Mouse (Mus musculus) cerebellum, adult 18-20 months (tissue): ENCODE measurements around the gene Uba1y.
"Not testable (repeated sequence)": the region's sequence is repeated elsewhere in the genome, so short reads cannot be mapped to it uniquely, and the experiment has no call there.

Experiments
- DNase-seq, 2 experiments: peaks; one replicate each; pipeline ENCODE4 v3.0.0; 2021

Gene Uba1y

DNA sequence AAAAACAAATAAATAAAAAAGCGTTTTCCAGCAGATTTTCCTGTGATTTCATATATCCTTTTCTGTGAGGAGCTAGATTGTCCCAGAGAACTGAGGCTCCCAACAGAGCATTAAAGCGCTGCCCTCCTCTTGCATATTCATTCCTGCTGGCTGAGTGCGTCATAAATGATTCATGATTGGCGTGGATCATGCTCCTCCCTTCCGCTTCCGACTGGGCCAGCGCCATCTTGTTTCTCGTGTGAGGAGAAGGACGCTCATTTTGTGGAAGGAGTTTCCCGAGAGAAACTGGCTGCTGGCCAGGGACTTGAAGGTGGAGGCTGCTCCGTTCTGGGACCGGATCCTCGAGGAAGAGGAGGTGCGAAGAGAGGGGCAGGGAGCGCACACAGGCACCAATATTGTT lies at the start of gene Uba1y:
TSS of gene Uba1y (plus strand) at position 254 of the 400 bp plus-strand sequence.
- DNase-seq: no peak

DNA sequence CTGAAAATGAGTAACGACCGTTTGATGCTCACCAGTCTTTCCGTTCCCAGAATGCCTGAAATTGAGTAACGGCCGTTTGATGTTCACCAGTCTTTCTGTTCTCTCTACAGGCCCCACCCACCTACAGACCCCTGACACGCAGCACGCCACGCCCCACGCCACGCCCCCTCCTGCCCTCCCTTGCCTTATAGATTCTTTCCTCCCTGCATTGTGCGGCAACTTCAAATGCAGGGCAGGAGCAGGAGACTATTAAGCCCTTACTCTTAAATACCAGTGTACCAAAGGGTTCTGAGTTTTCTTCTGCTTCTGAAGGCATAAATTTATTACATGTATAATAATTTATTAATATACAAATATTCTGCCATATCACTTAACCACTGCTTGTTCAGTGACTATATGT lies 21.1 kb upstream of the Uba1y start, which contains the start of gene Zfy1:
TSS of gene Zfy1 (minus strand) at position 101 of the 400 bp plus-strand sequence.
- not testable (repeated sequence) for DNase-seq

- peak in 1 of 2 experiments; percentile 1 for DNase-seq
Observed at GRCm38 (mm10) chrY:808991-809661, 9.3 kb upstream of the Uba1y start.

DNA sequence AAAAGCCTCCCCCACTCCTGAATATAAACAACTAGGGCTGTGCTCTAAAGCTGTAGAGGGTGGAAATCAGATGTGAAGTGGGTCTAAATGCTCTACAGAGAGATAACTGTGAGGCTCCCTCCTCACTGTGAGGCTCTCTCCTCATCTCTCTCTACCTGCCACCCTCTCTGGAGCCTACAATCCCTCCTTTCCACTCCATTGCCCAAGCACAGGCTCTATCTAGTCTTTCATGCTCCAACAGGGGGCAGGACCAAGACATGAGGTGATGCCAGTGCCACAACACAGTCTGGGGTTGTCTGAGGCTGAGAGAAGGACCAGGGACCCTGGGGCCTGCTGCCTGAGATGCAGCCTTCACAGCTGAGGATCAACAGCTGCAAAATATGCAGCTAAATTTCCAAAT lies 54.0 kb downstream of the Uba1y start:
- no peak for DNase-seq

- DNase-seq: peak in 1 of 2 experiments; percentile 1
Observed at GRCm38 (mm10) chrY:872855-873549, 54.6 kb downstream of the Uba1y start.
